Mouse (Mus musculus) cerebellum, adult 11 months (tissue): ENCODE data around the gene Tmem63a.
A peak's percentile ranks its signal among the peaks of the same experiment; 100 is the strongest.

ENCODE experiments used
- DNase-seq: peaks from one replicate; pipeline ENCODE4 v3.0.0; 2022

Tmem63a gene

GRCm38 (mm10) chr1:181011601-181012000, 69.5 kb downstream of the Tmem63a start:
- DNase-seq, result no peak

GRCm38 (mm10) chr1:181012416-181012815, 70.3 kb downstream of the Tmem63a start:
- DNase-seq, result no peak

- DNase-seq, result no peak
Measured at GRCm38 (mm10) chr1:181013446-181013845, 71.3 kb downstream of the Tmem63a start.

GRCm38 (mm10) chr1:181014731-181015500, 72.8 kb downstream of the Tmem63a start:
- DNase-seq, result peak; percentile 36

GRCm38 (mm10) chr1:181015558-181015957, 73.4 kb downstream of the Tmem63a start:
- peak; percentile 35 for DNase-seq

- no peak for DNase-seq
Measured at GRCm38 (mm10) chr1:181016045-181016444, 73.9 kb downstream of the Tmem63a start.

GRCm38 (mm10) chr1:181016532-181017131, 74.5 kb downstream of the Tmem63a start:
- DNase-seq, result peak; percentile 67

GRCm38 (mm10) chr1:181017212-181017711, 75.1 kb downstream of the Tmem63a start:
- peak; percentile 83 for DNase-seq

GRCm38 (mm10) chr1:181017890-181018420, 75.8 kb downstream of the Tmem63a start:
- peak; percentile 15 for DNase-seq

GRCm38 (mm10) chr1:181020756-181021487, 78.8 kb downstream of the Tmem63a start, which contains the start of gene Ephx1:
Gene Ephx1 (minus strand): TSS chr1:181020904.
- DNase-seq, result no peak

- no peak for DNase-seq
Measured at GRCm38 (mm10) chr1:181021488-181021865, 79.3 kb downstream of the Tmem63a start.

- DNase-seq, result peak; percentile 53
Measured at GRCm38 (mm10) chr1:181022265-181022664, 80.1 kb downstream of the Tmem63a start.
